Mouse (Mus musculus) testis, adult 2 months (tissue): ENCODE results near the gene Uncx. TPM values are rescaled to one million over a fixed set of nuclear protein-coding genes. Genes with fewer than 3 reads are reported as not detected.

Experiments
- H3K27ac ChIP-seq: fragments of 200-500 bp; 2 replicates; pipeline ENCODE4 v1.5.1; 2012; ENCODE audit warnings: low read depth, low read length; ENCODE audit not compliant: control insufficient read depth, insufficient read depth
- H3K27me3 ChIP-seq: fragments of 200-500 bp; 2 replicates; pipeline ENCODE4 v1.6.1; 2012; ENCODE audit warnings: mild to moderate bottlenecking, low read length, moderate library complexity; ENCODE audit not compliant: control insufficient read depth, insufficient read depth
- H3K36me3 ChIP-seq: fragments of 200-500 bp; 2 replicates; pipeline ENCODE4 v1.6.1; 2012; ENCODE audit warnings: mild to moderate bottlenecking, low read length; ENCODE audit not compliant: control insufficient read depth, insufficient read depth
- H3K4me1 ChIP-seq: fragments of 200-500 bp; 2 replicates; pipeline ENCODE4 v1.6.1; 2012; ENCODE audit warnings: low read length; ENCODE audit not compliant: control insufficient read depth, insufficient read depth
- H3K4me3 ChIP-seq: fragments of 200-500 bp; 2 replicates; pipeline ENCODE4 v1.5.1; 2012; ENCODE audit warnings: low read depth, mild to moderate bottlenecking, low read length, moderate library complexity, mixed read lengths; ENCODE audit not compliant: control insufficient read depth
- CTCF ChIP-seq: fragments of 200-500 bp; IDR thresholded peaks from 2 replicates; pipeline ENCODE4 v1.5.1; 2012; ENCODE audit warnings: low read depth, mild to moderate bottlenecking, inconsistent platforms, low read length, moderate library complexity; ENCODE audit not compliant: control insufficient read depth, insufficient read depth, insufficient replicate concordance
- POLR2A ChIP-seq: fragments of 200-500 bp; IDR thresholded peaks from 2 replicates; pipeline ENCODE4 v1.6.1; 2012; ENCODE audit warnings: low read depth, mild to moderate bottlenecking, inconsistent platforms, low read length, moderate library complexity; ENCODE audit not compliant: control insufficient read depth
- polyA plus RNA-seq: library from polyadenylated mRNA; depleted of rRNA; stranded (reverse); fragments of >200 nt; gene quantifications from 2 replicates; pipeline ENCODE4 v1.2.3, GENCODE M21; 2012

Uncx gene
- polyA plus RNA-seq, 1 experiment: not detected

- H3K4me3 ChIP-seq: no peak overlapping the region
- TF ChIP-seq CTCF (peak; percentile 67), POLR2A (no peak)
- no peak overlapping the region for H3K27ac ChIP-seq
- H3K4me1 ChIP-seq: peaks cover 14% of the 10 kb centered on the region
- H3K27me3 ChIP-seq: peaks cover 11% of the 10 kb centered on the region
- no peaks in the 10 kb centered on the region for H3K36me3 ChIP-seq
Measured at GRCm38 (mm10) chr5:139536211-139536910, 6.9 kb upstream of the Uncx start.

DNA sequence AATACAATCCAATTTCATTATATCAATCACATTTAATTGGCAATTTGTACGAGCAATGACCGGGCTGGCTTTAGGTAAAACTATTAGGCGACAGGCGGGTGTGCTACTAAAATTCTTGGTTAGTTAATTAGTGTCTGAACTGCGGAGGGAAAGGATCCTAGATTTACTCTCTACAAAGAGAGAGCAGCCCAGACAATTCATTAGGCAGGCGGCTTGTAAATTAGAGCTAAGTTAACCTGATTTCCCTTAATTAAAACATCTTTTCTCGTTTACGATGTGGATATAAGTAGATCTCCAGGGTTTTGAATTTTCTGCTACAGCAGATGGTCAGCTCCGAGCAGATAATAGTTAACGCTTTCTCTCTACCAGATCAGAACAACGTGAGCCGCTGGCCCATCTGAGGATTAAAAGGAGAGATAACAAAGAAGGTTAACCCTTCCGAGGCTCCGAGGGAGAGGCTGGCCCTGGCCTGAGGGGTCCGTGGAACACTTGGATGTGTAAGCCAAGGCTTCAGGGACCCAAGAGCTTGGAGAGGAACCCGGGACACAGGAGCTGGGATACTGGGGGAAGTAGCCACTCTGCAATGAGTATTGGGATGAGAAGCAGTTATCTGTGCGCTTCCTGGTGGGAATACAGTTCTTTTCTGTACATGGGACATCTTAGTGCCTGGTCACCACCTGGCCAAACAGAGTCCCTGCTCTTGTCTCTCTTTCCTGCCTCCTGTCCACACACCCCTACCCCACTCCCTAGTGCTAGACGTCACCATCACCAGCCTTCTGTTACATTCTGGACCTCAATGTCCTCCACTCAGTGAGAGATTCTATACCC is 6.2 kb upstream of the Uncx start:
- Histone ChIP-seq H3K36me3 (no peaks in the 10 kb centered on the region), H3K27ac (no peak overlapping the region), H3K4me3 (no peak overlapping the region), H3K4me1 (peaks cover 19% of the 10 kb centered on the region), H3K27me3 (peaks cover 13% of the 10 kb centered on the region)
- TF ChIP-seq CTCF (no peak), POLR2A (no peak)

- Histone ChIP-seq H3K36me3 (no peaks in the 10 kb centered on the region), H3K27ac (no peak overlapping the region), H3K27me3 (peaks cover 13% of the 10 kb centered on the region), H3K4me1 (peaks cover 19% of the 10 kb centered on the region), H3K4me3 (no peak overlapping the region)
- TF ChIP-seq POLR2A: no peak
- TF ChIP-seq CTCF: no peak
Measured at GRCm38 (mm10) chr5:139537739-139538135, 5.6 kb upstream of the Uncx start.

DNA sequence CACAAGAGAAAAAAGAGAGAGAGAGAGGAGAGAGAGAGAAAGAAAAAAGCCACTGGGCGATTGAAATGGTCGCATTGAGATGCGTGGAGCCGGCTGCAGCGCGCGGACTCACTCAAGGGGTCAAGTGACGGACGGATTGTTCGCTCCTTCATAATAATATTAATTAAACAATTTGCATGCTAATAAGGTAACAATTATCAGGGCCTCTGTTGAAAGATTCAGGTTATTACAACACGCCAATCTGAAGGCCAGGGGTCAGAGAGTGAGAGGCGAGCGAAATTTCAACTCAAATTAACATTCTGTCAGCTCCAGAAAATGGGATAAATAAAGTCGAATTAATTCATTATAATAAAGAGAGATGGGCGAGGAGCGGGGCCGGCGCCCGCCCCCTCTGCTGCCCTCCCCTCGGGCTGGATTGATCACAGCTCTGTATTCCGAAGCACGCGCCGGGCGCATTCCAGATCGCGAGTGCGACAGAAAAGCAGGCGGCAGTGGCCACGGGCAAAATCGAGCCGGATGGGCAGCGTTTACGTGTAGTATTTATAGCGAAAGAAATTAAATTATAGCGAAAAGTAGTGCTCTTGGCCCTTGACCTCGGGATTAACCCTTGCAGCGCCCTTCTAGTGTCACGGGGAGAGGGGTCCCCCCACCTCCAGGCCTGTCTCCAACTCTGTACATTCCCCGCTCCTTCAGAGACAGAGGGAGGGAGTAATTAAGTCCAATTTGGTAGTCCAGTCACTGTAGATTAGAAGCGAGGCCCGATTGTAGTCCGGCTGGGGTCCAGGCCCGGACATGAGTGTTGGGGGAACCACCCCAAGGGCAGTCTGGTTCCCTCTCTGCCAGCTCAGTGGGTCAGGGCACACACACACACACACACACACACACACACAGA is 1.9 kb upstream of the Uncx start:
- H3K27me3 ChIP-seq: peaks cover 17% of the 10 kb centered on the region
- H3K27ac ChIP-seq: no peak overlapping the region
- H3K4me3 ChIP-seq: no peak overlapping the region; the same call in 1 of the 2 replicates
- H3K4me1 ChIP-seq: peaks cover 12% of the 10 kb centered on the region
- TF ChIP-seq CTCF: no peak
- no peak for TF ChIP-seq POLR2A
- no peaks in the 10 kb centered on the region for H3K36me3 ChIP-seq

GRCm38 (mm10) chr5:139542043-139542365 is 1.3 kb upstream of the Uncx start:
- TF ChIP-seq POLR2A (no peak), CTCF (no peak)
- H3K27ac ChIP-seq: no peak overlapping the region
- no peaks in the 10 kb centered on the region for H3K36me3 ChIP-seq
- peaks cover 15% of the 10 kb centered on the region for H3K4me1 ChIP-seq
- H3K27me3 ChIP-seq: peaks cover 18% of the 10 kb centered on the region
- no peak overlapping the region for H3K4me3 ChIP-seq

- H3K4me3 ChIP-seq: no peak overlapping the region
- peaks cover 17% of the 10 kb centered on the region for H3K4me1 ChIP-seq
- no peak for TF ChIP-seq POLR2A
- no peak for TF ChIP-seq CTCF
- H3K36me3 ChIP-seq: no peaks in the 10 kb centered on the region
- no peak overlapping the region for H3K27ac ChIP-seq
- H3K27me3 ChIP-seq: peaks cover 18% of the 10 kb centered on the region
Measured at GRCm38 (mm10) chr5:139542556-139542955, 738 bp upstream of the Uncx start.

- no peak for TF ChIP-seq CTCF
- TF ChIP-seq POLR2A: no peak
- Histone ChIP-seq H3K27ac (no peak overlapping the region), H3K4me3 (no peak overlapping the region)
Measured at GRCm38 (mm10) chr5:139543650-139544270, 466 bp downstream of the Uncx start.

More at GRCm38 (mm10) chr5:139543650-139544270, 466 bp downstream of the Uncx start:
- peaks cover 18% of the 10 kb centered on the region for H3K27me3 ChIP-seq
- H3K36me3 ChIP-seq: no peaks in the 10 kb centered on the region
- H3K4me1 ChIP-seq: peaks cover 18% of the 10 kb centered on the region
